Mouse (Mus musculus): ENCODE measurements around the gene Itsn1.

The Itsn1 gene

DNA sequence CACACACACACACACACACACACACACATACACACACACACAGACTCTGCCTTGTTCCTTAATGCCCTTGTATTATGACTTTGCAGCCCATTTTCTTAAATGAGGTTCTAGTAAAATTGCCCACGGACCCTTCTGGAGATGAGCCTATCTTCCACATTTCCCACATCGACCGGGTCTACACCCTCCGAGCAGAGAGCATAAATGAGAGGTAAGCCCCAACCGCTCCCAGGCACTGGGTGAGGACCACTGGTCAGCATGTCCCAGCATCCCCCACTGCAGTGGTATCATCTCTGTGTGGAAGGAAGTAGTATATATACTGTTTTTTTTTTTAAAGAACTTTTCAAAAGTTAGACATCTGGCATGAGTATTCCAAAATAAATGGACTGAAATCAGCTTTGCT lies 177.6 kb downstream of the Itsn1 start:
- no peak for DNase-seq (ENCODE audit: low spot score)

DNA sequence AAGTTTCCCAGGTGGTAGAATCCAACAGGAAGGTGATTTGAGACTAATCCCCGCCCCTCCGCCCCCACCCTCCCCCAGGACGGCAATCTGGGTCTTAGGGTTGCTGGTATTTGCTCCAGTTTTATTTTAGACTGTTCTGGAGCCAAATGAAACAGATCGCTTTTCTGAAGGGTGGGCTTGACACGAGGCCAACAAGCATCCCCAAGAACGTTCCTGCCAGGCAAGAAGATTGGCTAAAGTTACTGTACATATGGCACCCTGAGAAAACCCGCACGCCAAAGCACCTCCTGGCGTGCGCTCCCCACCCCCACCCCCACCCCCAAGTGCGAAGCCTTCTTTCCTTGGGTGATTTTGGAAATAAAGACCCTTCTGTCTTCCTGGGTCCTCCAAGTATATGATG lies 178.1 kb downstream of the Itsn1 start:
- DNase-seq (ENCODE audit: low spot score) = no peak

DNA sequence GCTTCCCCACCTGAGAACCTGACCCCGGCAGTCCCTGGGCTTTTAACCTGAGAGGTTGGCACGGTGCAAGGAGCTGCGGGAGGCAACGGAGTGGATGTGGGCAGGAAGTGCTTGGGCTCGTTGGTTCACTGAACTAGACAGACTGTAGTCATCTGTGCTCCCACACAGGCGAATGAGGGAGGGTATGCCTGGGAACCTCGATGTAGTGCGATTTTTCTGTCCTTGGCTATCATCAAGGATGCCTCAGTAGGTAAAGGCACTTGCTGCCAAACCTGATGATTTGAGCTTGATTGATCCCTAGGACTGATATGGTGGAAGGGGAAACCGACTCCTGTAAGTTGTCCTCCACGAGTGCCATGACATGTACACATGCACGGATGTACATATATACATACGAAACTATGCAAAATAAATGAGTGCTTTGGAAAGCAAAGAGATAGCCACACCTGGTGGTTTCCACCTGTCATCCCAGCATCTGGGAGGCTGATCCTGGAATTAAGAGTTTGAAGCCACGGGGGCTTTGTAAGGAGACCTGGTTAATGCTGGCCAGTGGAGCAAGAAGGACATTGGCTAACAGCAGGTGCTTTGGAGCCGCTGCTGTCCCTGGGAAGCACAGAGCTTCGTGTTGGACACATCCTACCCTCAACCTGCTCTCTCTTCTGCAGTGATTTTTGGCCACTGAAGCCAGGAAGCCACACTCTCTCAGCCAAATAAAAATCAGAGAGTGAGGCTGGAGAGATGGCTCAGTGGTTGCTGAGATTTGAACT lies 180.7 kb downstream of the Itsn1 start:
- DNase-seq (ENCODE audit: low spot score) = no peak

DNA sequence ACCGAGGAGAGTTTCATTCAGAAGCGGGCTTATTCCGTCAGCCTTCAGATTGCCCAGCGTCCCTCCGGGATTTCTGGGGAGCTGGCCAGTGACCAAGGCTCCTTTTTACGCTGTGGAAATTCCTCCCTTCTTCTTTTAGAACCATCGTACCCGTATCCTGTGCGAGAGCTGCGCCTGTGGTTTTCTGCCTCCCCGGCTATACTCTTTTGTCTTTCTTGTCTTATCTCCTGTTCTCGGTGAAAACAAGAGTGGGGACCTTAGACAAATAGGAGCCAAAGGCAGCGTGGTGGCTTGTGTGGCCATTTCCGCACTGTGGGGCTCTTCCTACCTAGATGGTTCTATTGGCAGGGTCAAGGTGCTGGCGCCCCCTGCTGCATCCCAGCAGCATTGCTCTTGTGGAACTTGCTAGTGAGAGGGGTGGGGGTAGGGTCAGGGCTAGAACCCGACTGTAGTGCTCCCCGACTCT lies 188.6 kb downstream of the Itsn1 start:
- peak; percentile 77 for DNase-seq (ENCODE audit: low spot score)

DNA sequence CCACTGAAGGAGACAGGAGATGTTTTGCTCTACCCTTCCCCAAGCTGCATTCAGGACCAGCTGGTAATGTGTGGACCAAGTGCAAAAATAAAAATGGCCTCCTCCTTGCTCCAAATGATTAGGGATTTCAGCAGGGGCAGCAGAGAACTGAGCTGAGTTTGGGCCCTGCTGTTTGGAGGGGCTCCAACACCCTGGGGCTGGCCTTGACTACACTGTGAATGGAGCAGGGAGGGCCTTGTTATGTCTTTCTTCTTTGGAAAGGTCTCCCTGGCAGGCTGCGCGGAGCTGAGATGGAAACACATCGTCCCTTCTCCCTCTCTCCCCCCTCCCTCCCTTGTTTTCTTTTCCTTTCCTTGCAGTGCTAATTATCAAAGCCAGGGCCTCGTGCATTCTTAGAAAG lies 189.4 kb downstream of the Itsn1 start:
- no peak for DNase-seq (ENCODE audit: low spot score)

DNA sequence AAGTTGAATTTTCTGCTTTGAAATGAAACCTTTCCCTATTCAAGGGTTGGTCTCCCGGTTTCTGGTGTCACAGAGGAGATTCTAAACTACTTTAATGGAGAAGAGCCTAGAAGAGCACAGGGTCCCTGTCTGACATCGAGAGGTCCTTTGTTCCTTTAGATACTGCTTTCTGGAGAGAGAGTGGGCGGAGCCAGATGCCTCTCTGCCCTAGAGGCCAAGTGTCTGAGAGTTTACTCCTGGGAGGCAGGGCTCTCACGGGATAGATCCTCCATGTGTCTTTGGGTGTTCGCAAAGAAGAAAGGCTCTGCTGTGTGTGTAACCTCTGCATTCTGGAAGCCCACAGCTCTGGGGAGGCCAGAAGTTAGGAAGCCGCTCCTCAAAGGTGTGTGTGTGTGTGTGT lies 190.0 kb downstream of the Itsn1 start:
- no peak for DNase-seq (ENCODE audit: low spot score)

DNA sequence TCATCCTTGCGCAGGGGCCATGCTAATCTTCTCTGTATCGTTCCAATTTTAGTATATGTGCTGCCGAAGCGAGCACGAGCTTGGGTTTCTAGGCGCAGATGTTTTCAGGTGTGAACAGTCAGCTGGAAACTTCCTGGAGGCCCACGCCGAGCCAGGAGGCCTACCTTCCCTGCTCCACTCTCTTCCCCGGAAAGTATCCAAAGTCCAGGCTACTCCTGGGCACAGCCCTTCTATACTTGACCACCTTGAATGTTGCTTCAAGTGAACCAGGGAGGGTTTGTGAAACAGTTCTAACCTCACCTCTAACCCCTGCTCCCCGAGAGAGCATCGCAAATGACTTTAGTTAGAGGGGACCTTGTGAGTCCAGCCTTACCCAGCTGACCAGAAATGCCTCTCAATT lies 192.3 kb downstream of the Itsn1 start:
- DNase-seq (ENCODE audit: low spot score) = no peak

DNA sequence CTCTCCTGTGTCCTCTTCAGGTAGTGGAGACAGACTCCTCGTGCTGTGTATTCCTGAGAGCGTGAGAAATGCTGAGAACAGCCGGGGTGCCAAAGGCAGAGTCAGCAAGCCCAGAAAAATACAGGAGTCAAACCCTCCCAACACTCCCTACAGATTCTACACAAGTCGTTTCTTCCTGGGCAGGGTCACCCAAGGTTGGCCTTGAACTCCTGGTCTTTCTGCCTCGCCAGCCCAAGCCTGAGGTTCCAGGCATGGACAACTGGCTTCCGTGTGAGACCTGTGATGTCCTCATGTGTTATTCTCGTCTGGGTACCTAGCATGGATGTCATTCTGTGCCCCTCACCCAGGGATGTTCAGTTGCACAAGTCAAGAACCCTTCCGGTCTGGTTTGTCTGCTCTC lies 193.9 kb downstream of the Itsn1 start:
- no peak for DNase-seq (ENCODE audit: low spot score)

DNA sequence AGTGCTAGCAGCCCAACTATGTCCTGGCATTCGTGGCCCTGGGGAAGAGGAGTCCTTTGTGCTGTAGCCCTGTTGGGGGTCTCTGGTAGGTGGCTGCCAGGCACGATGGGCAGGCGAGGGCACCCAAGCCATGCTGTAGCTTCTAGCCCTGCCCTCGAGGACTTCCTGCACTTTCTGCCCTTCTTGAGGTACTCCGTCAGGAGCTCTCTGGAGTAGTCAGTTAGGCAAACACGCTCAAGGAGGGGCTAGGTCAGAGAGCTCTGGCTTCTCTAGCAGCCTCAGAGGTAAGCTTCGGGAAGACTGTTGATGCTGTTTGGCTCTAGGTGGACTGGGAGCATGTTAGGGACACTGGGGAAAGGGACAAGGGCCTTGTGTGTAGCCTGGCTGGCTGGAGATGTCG lies 195.3 kb downstream of the Itsn1 start:
- DNase-seq (ENCODE audit: low spot score) = no peak

DNA sequence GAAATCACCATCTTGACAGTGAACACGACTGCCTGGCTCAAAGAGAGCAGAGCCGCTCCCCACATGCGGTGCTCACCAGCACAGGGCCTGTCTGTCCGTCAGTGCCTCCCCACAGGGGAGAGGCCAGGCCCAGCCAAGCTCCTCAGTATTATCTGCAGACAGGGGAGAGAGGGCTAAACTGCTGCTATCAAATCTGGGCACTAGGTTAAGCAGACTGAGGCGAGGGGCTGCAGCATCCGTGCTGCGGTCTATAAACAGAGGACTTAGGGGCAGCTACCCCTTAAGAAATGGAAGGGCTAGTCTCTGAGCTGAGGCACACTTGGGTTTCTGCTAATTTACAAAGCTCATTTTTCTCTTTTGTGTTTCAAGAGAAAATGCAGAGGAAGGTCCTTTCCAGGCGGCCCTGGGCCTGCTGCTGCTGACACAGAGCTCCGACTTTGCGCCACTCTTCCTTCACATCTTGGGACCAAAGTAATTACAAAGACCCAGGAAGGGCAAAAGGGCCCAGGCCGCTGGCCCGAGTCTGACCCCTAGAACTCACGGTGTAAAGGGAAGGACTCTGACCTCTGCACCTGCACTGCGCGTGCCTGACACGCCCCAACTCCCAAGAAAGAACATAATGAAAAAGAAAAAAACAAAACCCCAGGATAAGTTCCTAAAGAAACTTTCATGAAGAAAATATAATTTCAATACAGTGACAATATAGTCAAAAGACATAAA lies 199.0 kb downstream of the Itsn1 start:
- DNase-seq (ENCODE audit: low spot score) = no peak

DNA sequence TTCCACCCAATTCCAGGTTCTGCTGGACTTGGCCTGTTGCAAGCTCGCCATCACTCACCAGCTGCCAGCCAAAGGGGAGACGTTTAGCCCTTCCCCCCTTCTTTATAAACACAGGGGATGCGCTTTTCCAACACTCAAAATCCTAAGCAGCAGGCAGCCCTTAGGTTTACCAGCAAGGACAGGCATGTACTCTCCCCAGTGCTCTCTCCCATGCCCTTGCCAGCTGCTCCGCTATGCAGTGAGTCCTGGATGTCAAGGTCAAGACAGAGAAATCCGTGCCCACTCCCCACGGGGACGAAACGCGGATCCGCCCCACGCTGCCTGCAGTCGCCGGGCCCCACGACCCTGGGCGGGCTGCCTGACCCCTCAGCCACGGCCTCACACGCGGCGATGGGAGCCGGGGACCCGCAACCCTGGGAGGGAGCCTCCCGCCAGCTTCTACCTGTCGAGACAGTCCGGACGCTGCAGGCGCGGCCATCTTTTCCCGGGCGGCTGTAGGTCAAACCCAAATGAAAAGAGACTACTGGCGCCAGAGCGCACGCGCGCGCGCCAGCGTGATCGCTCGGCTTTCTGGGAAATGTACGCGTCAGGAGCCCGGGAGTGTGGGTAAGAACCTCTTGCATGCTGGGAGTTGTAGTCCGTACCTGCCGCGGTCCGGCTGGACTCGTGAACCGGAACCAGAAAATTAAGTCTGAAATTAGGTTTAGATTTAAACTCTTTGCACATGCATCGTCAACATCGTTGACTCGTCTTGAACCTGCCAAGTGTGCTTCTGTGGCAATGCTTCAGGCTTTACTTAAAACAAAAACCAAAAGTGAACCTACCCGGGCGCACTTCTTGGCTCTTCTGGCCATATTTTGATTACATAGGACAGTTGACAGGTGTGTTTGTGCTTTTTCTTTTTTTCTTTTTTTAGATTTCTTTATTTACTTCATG lies 202.3 kb downstream of the Itsn1 start:
- peak; percentile 92 for DNase-seq (ENCODE audit: low spot score)

DNA sequence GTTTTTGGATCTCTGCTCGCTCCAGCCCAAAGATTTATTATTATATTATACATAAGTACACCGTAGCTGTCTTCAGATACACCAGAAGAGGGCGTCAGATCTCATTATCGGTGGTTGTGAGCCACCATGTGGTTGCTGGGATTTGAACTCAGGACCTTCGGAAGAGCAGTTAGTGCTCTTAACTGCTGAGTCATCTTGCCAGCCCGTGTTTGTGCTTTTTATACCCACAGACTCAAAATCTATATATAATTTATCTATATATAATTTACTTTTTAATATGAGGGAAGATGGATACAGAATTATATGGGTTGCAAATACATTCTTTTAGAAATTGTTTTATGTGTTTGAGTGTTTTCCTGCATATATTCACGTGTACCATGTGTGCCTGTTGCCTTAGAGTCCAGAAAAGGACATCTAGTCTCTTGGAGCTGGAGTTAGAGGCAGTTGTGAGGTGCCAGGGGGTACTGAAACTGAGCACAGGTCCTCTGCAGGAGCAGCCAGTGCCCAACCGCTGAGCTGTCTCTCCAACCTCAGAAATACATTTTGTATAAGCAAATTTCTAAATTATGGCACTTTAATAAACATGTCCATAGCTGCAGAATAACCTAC lies 203.1 kb downstream of the Itsn1 start:
- DNase-seq (ENCODE audit: low spot score) = no peak

DNA sequence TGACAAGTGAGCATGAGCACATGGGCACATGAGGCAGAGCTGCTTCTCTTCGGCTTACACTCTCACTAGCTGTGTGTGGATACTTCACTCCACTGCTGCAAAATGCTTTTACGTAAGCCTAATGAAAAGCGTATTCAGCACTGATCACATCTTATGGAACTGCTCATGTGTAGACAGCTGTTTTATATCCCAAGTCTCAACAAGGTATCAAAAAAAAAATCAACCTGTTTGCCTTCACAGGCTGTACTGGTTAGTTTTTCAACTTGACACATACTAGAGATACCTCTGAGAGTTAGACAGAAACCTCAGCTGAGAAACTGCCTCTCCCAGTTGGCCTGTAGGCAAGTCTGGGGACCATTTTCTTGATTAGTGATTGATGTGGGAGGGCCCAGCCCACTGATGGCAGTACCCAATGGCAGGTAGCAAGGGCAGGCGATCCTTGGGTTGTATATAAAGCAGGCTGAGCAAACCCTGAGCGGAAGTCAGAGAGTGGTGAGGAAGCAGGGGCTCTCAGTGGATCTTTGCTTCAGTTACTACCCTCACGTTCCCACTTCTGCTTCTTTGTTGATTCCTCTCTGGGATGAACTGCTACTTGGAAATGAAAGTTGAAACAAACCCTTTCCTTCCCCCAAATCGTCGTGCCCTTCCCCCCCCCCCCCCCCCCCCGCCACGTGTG lies 203.9 kb downstream of the Itsn1 start:
- DNase-seq (ENCODE audit: low spot score) = no peak

DNA sequence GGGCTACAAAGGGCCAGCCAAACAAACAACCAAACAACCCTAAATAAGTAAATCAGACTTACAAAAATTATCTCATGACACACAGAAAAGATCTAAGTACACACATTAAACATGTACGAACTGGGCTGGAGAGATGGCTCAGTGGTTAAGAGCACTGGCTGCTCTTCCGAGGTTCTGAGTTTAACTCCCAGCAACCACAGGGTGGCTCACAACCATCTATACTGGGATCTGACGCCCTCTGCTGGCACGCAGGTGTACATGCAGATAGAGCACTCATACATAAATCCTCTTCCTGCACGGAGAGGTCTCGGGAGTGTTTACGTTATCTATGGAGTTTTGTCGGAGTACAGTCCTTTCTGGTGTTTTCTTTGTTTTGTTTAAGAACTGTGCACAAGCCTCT lies 206.0 kb downstream of the Itsn1 start:
- peak; percentile 52 for DNase-seq (ENCODE audit: low spot score)

DNA sequence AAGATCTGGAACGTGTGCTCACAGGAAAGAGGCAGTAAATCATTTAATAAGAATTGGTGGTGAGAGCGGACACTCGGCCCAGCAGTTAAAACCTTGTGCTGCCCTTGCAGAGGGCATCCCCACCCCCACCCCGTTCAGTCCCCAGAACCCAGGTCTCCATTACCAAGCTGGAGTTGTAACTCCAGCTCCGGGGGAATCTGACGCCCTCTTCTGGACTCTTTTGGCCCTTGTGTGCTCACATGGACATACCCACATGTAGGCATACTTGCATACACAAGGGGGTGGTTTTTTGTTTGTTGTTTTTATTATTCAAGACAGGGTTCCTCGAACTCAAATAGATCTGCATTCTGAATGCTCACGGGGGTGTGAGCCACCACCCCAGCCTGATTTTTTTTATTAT lies 206.6 kb downstream of the Itsn1 start:
- DNase-seq (ENCODE audit: low spot score) = no peak

DNA sequence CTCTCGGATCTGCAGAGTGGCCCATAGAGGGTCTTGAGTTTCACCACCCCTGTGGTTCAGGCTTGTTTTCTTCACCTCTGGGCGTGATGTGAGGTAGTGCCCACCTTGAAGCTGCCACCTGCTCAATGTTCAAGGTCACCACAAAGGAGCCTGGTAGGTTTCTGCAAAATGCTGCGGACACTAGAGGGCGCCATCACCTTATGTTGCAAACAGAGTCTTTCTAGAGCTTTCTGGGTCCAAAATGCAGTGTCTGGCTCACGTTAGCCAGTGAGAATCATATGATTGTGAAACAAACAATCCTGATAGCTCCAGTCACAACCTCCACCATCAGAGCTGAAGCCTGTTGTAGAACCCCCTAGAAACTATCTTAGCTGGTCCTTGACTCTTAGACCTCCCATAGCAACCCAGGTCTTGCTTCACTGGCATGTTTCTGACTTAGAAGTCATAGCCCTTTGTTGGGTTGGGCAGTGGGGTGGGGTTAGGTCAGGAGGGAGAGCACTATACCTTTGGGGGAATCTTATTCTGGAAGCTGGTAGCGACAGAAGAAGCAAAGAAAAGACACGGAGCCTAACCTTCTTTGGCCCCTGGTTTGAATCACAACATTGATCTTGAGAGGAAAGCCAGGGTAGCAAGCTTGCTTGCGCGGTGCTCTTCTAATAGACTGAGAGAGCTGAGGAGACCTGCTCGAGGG lies 207.4 kb downstream of the Itsn1 start:
- peak; percentile 78 for DNase-seq (ENCODE audit: low spot score)

DNA sequence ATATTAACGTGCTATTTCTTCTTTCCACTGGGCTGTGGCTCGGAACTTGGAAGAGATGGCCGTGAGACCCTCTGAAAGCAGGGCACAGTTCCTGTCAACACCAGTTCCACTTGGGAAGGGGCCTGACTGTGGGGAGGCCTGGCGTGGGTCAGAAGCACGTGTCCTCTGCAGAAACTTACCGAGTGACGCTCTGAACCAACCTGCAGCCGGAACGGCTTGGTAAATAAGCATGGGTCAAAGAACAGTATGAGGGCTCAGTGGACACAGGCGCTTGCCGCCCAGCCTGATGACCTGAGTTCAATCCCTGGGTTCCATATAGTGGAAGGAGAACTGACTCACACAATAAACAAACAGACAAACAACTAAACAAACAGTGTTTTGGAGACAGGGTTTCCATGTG lies 208.2 kb downstream of the Itsn1 start:
- no peak for DNase-seq (ENCODE audit: low spot score)

DNA sequence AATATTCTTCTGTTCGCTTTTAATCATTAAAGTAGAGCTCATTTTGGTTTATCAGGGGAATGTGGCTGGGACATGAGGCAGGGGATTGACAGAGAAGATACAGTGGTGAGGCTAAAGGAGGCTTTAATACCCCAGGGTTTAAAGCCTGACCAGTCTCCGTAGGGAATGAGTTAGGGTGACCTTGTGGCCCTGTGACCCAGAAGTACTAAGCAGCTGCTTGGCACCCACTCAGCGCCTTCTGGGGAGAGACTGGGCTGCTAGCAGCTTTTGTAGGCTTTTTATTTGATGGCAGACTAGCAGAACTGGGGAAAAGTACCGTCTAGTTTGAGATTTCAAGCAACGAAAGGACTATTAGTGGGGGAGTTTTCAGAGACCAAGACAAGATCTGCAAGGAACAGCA lies 209.1 kb downstream of the Itsn1 start:
- DNase-seq (ENCODE audit: low spot score) = no peak

DNA sequence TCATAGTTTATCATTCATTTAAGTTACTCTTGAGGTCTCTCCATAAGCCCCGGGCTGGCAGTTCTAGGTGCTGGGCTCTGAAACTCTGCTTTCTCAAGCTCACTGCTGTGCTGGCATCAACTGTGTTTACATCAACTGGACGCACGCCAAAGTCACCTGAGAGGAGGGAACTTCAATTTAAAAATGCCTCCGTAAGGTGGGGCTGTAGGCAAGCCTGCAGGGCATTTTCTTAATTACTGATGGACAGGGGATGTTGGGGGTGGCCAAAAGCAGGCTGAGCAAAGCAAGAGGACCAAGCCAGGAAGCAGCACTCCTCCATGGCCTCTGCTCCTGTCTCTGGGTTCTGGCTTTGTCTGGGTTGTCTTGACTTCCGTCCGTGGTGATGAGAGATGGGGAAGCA lies 211.6 kb downstream of the Itsn1 start:
- no peak for DNase-seq (ENCODE audit: low spot score)

DNA sequence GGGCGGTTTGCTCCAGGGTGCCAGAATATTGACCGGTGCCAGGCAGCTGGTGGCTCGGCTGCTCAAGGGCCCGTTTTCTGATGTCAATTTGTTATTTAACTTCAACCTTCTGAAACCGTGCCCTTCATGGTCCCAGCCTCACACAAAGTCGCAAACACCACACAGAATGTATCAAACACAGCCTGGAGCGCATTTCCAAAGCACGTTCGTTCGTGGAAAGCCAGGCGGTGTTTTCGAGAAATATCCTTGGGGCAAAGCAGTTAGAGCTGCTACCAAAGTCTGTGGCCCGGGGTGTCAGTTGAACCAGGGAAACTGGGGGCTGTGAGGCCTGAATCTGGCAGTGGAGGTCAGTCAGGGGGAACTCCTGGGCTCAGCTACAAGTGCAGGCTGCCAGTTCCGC lies 213.1 kb downstream of the Itsn1 start:
- DNase-seq (ENCODE audit: low spot score) = no peak

DNA sequence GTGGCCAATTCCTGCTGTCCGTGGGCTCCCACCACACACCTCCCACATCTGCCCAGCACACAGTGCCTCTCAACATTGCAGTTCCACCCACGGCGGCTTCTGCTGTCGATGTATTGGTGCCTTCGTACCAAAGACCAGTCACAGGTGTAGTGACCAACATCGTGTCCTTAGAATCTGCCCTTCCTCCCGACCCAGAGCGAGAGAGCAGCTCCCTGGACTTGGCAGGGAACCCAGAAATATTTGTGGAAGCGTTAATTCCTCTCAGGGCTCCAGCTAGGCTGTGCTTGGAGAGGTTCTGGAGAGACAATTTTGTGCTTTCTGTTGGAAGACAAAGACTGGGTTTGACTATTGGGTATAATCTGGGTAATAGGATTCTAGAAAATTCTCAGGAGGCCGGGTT lies 217.2 kb downstream of the Itsn1 start:
- DNase-seq (ENCODE audit: low spot score) = no peak

Measured in c-Kit-positive CD71-positive TER-119-positive erythroid progenitor cells, embryonic 14.5 days (primary cell).